Mouse (Mus musculus): ENCODE results near the gene Gabpb2.

DNA sequence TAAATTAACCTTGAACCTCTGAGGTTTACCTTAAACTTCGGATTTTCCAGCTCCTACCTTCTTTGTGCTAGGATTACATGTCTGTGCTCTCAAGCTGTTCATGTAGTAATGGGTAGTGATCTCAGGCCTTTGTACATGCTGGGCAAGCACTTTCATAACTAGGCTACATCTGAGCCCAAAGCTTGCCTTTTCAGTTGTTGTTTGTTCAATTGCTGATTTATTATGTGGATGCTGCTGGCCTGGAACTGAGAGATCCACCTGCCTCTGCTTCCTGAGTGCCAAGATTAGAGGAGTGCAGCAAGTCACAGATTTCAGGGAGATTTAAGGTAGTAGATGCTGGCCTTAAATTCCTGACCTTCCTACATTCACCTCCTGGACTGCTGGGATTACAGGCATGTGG is 18.6 kb downstream of the Gabpb2 start:
- no peak for TF ChIP-seq POLR2A (IDR thresholded peaks at IDR 0.05; ENCODE audit: insufficient read length, low read depth)
- TF ChIP-seq MAX (IDR thresholded peaks at IDR 0.05; ENCODE audit: low read depth) = no peak
- no peak for TF ChIP-seq USF1 (IDR thresholded peaks at IDR 0.05; ENCODE audit: low read depth)

All from myocyte (in vitro differentiated cells).